Mouse (Mus musculus): Measurements from ENCODE around the gene Bcat2. TPM values are rescaled to one million over a fixed set of nuclear protein-coding genes. Genes with fewer than 3 reads are reported as not detected.
A peak's percentile ranks its signal among the peaks of the same experiment; 100 is the strongest.

Bcat2 gene
- total RNA-seq, 1 experiment from 2014 or later: 151 TPM

DNA sequence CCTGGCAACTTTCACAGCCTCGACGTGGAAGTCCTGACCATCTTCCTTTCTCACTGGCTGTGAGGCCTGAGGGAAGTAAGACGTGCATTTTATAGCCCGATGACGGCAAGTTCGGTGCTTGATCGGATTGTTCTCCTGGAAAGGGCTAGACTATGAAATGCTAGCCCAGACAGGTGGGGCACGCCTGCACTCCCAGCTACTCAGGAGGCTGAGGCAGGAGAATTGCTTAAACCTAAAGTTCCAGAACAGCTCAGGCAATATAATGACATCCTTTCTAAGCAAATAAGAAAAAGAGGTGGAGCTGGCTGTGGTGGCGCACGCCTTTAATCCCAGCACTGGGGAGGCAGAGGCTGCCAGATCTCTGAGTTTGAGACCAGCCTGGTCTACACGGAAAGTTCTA, 53.6 kb downstream of the Bcat2 start:
- no peak for DNase-seq

DNA sequence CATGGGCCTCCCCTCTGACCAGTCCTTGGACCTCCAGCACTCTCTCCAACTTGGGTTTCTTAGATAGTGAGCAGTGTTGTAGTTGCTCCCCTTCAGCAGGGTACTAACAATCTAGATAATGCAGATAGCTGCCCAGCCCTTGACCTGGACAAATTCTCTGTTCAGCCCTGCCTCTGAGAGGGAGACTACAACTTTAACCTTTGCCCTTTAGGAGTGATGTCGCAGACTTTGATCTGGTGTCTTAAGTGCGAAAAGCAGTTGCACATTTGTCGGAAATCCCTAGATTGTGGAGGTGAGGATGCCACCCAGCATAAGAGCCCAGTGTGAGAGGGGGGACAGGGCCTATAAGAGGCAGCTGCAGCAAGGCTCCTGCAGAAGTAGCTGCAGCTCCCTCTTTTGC, 54.8 kb downstream of the Bcat2 start:
- DNase-seq: no peak

DNA sequence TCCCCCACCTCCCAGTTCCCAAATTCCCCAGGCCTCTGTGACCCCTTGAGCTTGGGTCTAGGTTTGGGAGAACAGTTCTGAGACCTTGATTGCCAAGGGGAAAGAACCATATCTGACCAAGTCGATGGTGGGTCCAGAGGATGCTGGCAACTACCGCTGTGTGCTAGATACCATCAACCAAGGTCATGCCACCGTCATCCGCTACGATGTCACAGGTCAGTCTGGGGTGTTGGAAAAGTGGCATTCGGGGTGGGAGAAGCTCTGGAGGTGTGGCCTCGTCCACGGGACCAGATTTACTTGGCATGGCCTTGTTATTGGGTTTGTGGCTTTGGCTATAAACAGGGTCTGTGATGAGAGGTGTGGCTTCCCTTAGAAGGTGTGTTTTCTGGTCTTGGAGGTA, 55.5 kb downstream of the Bcat2 start:
- DNase-seq: no peak

DNA sequence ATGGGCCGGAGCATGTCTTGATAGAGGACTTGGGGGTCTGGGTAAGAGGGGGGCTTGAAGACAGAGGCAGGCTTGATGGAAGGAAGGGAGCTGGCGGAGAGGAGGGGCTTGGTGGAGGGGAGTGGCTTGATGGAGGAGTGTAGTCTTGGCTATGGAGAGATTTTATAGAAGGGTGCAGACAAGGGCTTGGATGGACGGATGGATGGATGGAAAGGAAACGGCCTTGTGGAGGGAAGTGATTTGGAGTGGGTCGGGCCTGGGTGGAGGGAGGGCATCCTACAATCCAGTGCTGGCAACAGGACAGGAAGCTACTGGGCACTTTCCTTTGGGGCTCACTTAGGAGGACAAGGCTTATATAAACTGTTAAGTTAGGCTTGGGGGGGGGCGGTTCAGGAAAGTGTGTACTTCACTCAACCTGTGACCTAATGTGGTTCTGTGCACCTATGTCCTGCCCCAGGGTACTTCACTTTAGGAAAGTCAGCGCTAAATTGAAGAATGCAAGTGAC, 56.7 kb downstream of the Bcat2 start:
- no peak for DNase-seq

DNA sequence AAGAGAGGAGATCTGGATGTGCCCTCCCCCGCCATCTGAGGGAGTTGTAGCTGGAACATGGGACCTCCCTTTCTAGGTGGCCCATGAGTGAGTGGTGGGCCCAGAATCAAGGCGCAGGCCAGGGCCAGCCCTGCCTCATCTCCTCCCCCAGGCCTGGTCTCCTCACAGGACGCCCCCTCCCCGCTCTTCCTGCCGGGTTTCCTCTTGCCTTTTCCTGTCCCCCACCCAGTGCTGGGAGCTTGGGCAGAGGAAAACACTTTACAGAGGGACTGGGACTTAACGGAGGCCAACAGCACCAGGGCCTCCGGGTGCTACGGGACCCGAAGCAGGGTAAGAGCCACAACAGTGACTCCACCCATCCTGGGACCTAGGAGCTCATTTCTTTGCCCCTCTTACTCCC, 57.3 kb downstream of the Bcat2 start, which contains the start of gene Rasip1:
TSS of gene Rasip1 (plus strand) at position 228 of the 400 bp plus-strand sequence.
- peak; percentile 67 for DNase-seq

DNA sequence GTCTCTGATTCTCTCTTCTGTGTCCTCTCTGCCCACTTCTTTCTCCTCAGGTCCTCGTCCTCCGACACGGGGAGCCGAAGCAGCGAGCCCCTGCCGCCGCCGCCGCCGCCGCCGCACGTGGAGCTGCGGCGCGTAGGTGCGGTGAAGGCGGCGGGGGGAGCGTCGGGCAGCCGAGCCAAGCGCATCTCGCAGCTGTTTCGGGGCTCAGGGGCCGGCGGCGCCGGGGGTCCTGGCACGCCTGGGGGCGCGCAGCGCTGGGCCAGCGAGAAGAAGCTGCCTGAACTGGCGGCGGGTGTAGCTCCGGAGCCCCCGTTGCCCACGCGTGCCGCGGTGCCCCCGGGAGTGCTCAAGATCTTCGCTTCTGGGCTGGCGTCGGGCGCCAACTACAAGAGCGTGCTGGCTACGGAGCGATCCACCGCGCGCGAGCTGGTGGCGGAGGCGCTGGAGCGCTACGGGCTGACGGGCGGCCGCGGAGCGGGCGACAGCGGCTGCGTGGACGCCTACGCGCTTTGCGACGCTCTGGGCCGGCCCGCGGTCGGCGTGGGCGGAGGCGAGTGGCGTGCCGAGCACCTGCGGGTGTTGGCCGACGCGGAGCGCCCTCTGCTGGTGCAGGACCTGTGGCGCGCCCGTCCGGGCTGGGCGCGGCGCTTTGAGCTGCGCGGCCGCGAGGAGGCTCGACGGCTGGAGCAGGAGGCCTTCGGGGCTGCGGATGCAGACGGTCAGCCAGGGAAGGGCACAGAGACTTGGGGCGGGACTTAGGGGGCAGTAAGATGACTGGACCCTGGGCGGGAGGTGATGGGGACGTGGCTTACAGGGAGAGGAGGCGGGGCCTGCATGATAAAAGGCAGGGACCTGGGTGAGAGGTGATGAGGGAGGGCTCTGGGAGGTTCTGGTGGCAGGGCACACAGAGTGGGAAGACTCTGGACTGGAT, 58.7 kb downstream of the Bcat2 start:
- peak; percentile 96 for DNase-seq

DNA sequence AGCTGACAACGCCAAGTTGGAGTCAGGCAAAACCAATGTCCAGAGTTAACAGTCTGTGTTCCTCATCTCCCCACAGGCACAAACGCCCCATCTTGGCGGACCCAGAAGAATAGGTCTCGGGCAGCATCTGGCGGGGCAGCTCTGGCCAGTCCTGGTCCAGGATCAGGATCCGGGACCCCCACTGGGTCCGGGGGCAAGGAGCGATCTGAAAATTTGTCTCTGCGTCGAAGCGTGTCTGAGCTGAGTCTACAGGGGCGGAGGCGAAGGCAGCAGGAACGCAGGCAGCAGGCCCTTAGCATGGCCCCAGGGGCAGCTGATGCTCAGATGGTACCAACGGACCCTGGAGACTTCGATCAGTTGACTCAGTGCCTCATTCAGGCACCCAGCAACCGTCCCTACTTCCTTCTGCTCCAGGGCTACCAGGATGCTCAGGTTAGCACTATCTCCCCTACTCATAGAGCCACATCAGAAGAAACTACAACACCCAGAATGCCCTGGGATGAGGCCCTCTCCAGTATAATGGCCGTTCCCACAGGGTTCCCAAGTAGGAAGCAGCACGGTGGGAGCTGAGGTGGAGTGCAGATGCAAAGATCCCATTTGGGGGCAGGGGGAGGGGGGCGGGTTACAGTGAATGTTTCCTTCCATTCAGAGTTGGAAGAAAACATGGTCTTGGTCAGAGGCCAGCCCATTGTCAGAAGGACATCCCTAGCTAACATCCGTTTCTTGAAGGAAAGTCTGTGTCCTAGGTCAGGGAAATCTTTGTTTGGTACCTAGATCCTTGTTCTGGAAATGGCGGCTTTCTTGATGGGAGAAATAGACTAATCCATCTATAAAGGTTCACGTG, 60.3 kb downstream of the Bcat2 start:
- no peak for DNase-seq

DNA sequence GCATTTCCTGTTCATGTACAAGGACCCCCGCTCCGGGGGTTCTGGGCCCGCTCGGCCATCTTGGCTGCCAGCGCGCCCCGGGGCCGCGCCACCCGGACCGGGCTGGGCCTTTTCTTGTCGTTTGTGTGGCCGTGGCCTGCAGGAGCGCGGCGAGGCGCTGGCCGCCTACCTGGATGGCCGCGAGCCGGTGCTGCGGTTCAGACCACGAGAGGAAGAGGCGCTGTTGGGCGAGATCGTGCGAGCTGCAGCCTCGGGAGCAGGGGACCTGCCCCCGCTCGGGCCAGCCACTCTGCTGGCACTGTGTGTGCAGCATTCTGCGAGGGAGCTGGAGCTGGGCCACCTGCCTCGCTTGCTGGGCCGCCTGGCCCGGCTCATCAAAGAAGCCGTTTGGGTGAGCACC, 62.5 kb downstream of the Bcat2 start:
- DNase-seq: peak; percentile 60

DNA sequence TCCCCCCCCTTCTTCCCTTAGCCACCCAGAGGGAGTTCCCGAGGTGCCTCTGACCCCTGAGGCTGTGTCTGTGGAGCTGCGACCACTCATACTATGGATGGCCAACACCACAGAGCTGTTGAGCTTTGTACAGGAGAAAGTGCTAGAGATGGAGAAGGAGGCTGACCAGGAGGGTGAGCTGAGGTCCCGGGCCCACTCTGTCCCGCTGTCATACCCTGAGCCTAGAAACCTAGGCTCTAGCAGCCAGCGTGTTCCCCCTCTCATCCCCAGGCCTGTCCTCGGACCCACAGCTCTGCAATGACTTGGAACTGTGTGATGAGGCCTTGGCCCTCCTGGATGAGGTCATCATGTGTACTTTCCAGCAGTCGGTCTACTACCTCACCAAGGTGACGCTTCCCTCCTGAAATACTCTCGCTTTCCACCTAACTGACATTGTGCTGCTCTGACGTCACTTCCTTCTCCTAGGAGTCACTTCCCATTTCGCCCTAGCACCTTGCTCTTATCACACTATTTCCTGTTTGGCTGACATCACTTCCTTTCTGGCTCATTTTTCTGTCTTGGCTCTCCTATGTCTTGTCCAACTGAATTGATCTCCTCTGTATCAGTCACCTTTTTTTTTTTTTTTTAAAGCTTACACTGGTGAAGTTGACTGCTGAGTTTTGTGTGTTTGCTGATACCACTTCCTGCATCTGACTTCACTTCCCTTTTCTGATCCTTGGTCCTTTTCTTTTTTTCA, 65.2 kb downstream of the Bcat2 start:
- no peak for DNase-seq

DNA sequence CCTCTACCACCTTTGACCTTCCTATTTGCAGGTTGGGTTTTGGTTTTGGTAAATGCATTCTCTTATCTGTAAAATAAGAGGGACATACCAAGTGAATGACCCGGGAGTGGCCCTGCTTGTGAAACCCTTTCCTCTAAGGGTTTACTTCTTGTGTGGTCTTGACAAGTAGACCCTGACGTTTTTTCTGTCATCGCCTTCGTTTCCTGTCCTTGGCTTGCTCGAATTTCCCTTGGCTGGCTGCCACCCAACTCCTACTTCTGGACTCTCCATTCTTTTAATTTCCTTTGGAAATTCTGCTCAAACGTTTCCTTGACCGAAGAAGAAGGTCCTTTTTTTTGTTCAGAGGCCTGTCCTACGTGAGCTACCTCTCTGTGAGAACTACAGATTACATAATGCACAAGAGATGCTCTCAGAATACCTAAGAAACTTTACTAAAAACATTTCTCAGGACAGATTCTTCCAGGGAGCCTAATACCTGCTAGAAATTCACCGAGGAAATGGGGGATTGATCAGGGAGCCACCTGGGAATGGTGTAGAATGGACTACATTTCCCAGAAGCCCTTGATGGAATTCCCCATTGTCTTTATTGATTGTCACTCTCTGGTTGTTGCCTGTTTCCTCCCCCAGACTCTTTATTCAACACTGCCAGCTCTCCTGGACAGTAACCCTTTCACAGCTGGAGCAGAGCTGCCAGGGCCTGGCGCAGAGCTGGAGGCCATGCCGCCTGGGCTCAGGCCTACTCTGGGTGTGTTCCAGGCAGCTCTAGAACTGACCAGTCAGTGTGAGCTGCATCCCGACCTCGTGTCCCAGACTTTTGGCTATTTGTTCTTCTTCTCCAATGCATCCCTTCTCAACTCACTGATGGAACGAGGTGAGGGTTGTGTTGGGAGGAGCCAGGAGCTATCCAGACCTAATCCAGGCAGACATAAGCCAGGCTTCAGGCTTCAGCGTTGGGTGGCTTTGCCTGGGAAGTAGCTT, 66.0 kb downstream of the Bcat2 start:
- peak; percentile 80 for DNase-seq

DNA sequence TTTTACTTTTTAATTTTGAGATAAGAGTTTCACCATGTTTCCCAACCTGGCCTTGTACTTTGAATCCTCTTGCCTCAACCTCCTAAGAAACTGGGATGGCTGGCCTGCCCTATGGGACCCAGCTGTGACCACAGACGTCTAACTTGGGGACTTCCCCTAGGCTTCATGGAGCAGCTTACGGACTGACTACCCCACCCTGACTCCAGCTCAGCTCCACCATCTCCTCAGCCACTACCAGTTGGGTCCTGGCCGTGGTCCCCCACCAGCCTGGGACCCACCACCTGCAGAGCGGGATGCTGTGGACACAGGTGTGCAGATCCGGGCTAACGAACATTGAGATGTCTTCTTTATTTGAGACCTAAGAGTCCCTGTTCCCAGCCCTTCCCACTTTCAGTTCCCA, 67.8 kb downstream of the Bcat2 start:
- no peak for DNase-seq

DNA sequence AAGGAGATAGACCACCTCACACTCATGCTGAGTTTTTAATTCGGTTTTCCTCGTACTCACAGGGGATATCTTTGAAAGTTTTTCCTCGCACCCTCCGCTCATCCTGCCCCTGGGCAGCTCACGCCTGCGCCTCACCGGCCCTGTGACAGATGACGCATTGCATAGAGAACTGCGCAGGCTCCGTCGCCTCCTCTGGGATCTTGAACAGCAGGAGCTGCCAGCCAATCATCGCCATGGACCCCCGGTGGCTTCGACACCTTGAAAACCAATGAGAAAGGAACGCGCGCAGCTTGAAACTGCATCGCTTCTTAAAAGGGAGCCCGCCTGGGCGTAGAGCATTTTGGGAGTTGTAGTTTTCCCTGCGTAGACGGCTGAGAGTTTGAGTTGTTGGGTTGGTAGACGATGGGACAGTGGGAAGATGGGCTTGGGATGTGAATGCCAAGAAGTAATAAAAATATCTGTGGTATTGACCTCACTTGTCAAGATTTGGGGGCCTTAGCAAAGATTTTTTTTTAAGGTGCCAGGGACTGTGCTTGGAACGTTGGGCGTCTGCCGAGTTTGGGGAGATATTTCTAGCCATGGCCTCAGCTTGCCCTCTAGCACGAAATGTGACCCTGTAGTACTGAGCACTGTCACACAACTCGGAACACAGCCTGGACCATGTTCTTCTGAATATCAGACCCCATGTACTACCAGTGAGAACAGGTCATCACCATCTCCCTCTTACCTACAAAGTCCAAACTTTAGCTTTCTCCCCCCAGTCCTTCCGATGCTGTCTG, 68.9 kb downstream of the Bcat2 start:
- peak; percentile 95 for DNase-seq

Other genes starting within 250 kb of the Bcat2 start
- 13.5 and 15.1 TPM in 2 replicates for gene Trpm4, start 236.4 kb upstream of the Bcat2 start, total RNA-seq (2021)
- gene Hrc, start 234.9 kb upstream of the Bcat2 start, total RNA-seq (2021): 0.15 and 0.45 TPM in 2 replicates
- gene Ppfia3, start 203.1 kb upstream of the Bcat2 start, total RNA-seq (2021): 2.1 and 2.4 TPM in 2 replicates
- 1.2 and 1.4 TPM in 2 replicates for gene Lin7b, start 199.6 kb upstream of the Bcat2 start, total RNA-seq (2021)
- gene Snrnp70, start 174.4 kb upstream of the Bcat2 start, total RNA-seq (2021): 265 and 280 TPM in 2 replicates
- not detected in 2 replicates for gene Kcna7, start 164.5 kb upstream of the Bcat2 start, total RNA-seq (2021)
- not detected in 2 replicates for gene Ntf5, start 156.5 kb upstream of the Bcat2 start, total RNA-seq (2021)
- not detected in 2 replicates for gene Lhb, start 149.3 kb upstream of the Bcat2 start, total RNA-seq (2021)
- 55.4 and 62.8 TPM in 2 replicates for gene Gys1, start 135.3 kb upstream of the Bcat2 start, total RNA-seq (2021)
- gene Ruvbl2, start 132.1 kb upstream of the Bcat2 start, total RNA-seq (2021): 55.5 and 62.8 TPM in 2 replicates
- gene Ftl1, start 110.3 kb upstream of the Bcat2 start, total RNA-seq (2021): 638 and 688 TPM in 2 replicates
- 54.4 and 60.0 TPM in 2 replicates for gene Bax, start 103.3 kb upstream of the Bcat2 start, total RNA-seq (2021)
- 0.49 and 1.1 TPM in 2 replicates for gene Tulp2, start 88.3 kb upstream of the Bcat2 start, total RNA-seq (2021)
- gene Gm45808, start 83.3 kb upstream of the Bcat2 start, total RNA-seq (2021): 24.6 and 31.2 TPM in 2 replicates
- gene Dhdh, start 81.3 kb upstream of the Bcat2 start, total RNA-seq (2021): 46.8 and 54.1 TPM in 2 replicates
- 199 and 204 TPM in 2 replicates for gene Nucb1, start 59.7 kb upstream of the Bcat2 start, total RNA-seq (2021)
- 37.3 and 55.7 TPM in 2 replicates for gene Ppp1r15a, start 43.9 kb upstream of the Bcat2 start, total RNA-seq (2021)
- gene Plekha4, start 43.8 kb upstream of the Bcat2 start, total RNA-seq (2021): 3.8 and 6.5 TPM in 2 replicates
- gene Hsd17b14, start 15.3 kb upstream of the Bcat2 start, total RNA-seq (2021): 0.67 and 1.2 TPM in 2 replicates
- 0.37 TPM in 1 of 2 replicates, not detected in the other for gene Fgf21, start 45.3 kb downstream of the Bcat2 start, total RNA-seq (2021)
- 0.11 TPM in 1 of 2 replicates, not detected in the other for gene Fut1, start 47.1 kb downstream of the Bcat2 start, total RNA-seq (2021)
- 0.56 and 0.82 TPM in 2 replicates for gene Izumo1, start 51.7 kb downstream of the Bcat2 start, total RNA-seq (2021)
- gene Rasip1, start 57.3 kb downstream of the Bcat2 start, total RNA-seq (2021): 33.0 and 35.4 TPM in 2 replicates
- 4.9 and 8.5 TPM in 2 replicates for gene Mamstr, start 69.8 kb downstream of the Bcat2 start, total RNA-seq (2021)
- 0.11 TPM in 1 of 2 replicates, not detected in the other for gene Fut2, start 96.2 kb downstream of the Bcat2 start, total RNA-seq (2021)
- 0.26 TPM in 1 of 2 replicates, not detected in the other for gene Ntn5, start 113.9 kb downstream of the Bcat2 start, total RNA-seq (2021)
- gene Sec1, start 124.2 kb downstream of the Bcat2 start, total RNA-seq (2021): 0.22 and 0.41 TPM in 2 replicates
- 10.5 and 16.9 TPM in 2 replicates for gene Car11, start 129.7 kb downstream of the Bcat2 start, total RNA-seq (2021)
- 31.2 and 46.3 TPM in 2 replicates for gene Dbp, start 134.9 kb downstream of the Bcat2 start, total RNA-seq (2021)
- 927 and 1,052 TPM in 2 replicates for gene Rpl18, start 145.3 kb downstream of the Bcat2 start, total RNA-seq (2021)
- gene Sphk2, start 147.8 kb downstream of the Bcat2 start, total RNA-seq (2021): 32.3 and 34.4 TPM in 2 replicates
- 0.45 and 0.74 TPM in 2 replicates for gene Fam83e, start 151.1 kb downstream of the Bcat2 start, total RNA-seq (2021)
- not detected in 2 replicates for gene Spaca4, start 155.7 kb downstream of the Bcat2 start, total RNA-seq (2021)
- 7.5 and 9.9 TPM in 2 replicates for gene Lmtk3, start 213.6 kb downstream of the Bcat2 start, total RNA-seq (2021)
- gene Sult2b1, start 214.5 kb downstream of the Bcat2 start, total RNA-seq (2021): 0.52 and 1.0 TPM in 2 replicates
- 97.5 and 114 TPM in 2 replicates for gene Cyth2, start 244.4 kb downstream of the Bcat2 start, total RNA-seq (2021)

Data from adrenal gland, postnatal 14 days (tissue).